Mouse (Mus musculus) G1E (cell line): ENCODE results near the gene Mindy1. TPM values are rescaled to one million over a fixed set of nuclear protein-coding genes. Genes with fewer than 3 reads are reported as not detected.

Experiments
- ATAC-seq: 2 replicates; pipeline ENCODE4 v1.8.0; 2016; ENCODE audit warnings: mild to moderate bottlenecking; ENCODE audit not compliant: insufficient number of reproducible peaks, poor library complexity, low FRiP score, severe bottlenecking; ENCODE audit errors: extremely low read depth
- DNase-seq: peaks from one replicate; pipeline ENCODE4 v3.0.0; 2012; ENCODE audit warnings: low spot score
- H3K27me3 ChIP-seq: 2 replicates; pipeline ENCODE4 v1.6.1; 2012; ENCODE audit warnings: mild to moderate bottlenecking, low read length, inconsistent platforms; ENCODE audit not compliant: insufficient read depth
- H3K36me3 ChIP-seq: replicated peaks from 2 replicates; pipeline ENCODE3; 2012; ENCODE audit warnings: mild to moderate bottlenecking, inconsistent platforms
- H3K4me1 ChIP-seq: 2 replicates; pipeline ENCODE4 v1.6.1; 2012; ENCODE audit warnings: low read depth, low read length, inconsistent platforms, mixed read lengths; ENCODE audit not compliant: insufficient read depth
- H3K4me3 ChIP-seq: 2 replicates; pipeline ENCODE4 v1.5.1; 2012; ENCODE audit warnings: low read depth, mild to moderate bottlenecking, inconsistent platforms, low read length, moderate library complexity, mixed read lengths
- H3K9me3 ChIP-seq: replicated peaks from 2 replicates; pipeline ENCODE4 v1.6.1; 2012; ENCODE audit warnings: inconsistent platforms
- CTCF ChIP-seq: IDR thresholded peaks from 2 replicates; pipeline ENCODE4 v1.5.1; 2012; ENCODE audit warnings: low read depth, low read length, inconsistent platforms, mixed read lengths
- GATA1 ChIP-seq: IDR thresholded peaks from 2 replicates; pipeline ENCODE4 v1.6.1; 2012; ENCODE audit warnings: borderline replicate concordance, low read length, inconsistent platforms, mixed read lengths
- GATA2 ChIP-seq: IDR thresholded peaks from 2 replicates; pipeline ENCODE4 v1.6.1; 2012; ENCODE audit warnings: low read depth, low read length, inconsistent platforms, borderline replicate concordance
- POLR2AphosphoS5 ChIP-seq: IDR thresholded peaks from 2 replicates; pipeline ENCODE4 v1.6.1; 2012; ENCODE audit warnings: low read depth, low read length, inconsistent platforms; ENCODE audit not compliant: insufficient replicate concordance
- TAL1 ChIP-seq: conservative IDR thresholded peaks from 2 replicates; pipeline ENCODE4 v1.6.1; 2012; ENCODE audit warnings: low read depth, low read length, inconsistent platforms, mixed read lengths
- polyA plus RNA-seq: library from polyadenylated mRNA; stranded (reverse); fragments of >175 nt; gene quantifications from 2 replicates; pipeline ENCODE4 v1.2.3, GENCODE M21; 2012
- total RNA-seq, 2 experiments: library from RNA; stranded (forward) in 1 of 2; stranded (reverse) in 1 of 2; fragments of 200-1000 nt in 1 of 2; fragments of >200 nt in 1 of 2; fragmentation: Nextera tagmentation in 1 of 2; gene quantifications; 2 replicates each; pipeline ENCODE4 v1.2.3; 2014 to 2017

Mindy1 gene
- total and polyA plus RNA-seq, 3 experiments = 31.4 to 77.5 (median 49.1) TPM

DNA sequence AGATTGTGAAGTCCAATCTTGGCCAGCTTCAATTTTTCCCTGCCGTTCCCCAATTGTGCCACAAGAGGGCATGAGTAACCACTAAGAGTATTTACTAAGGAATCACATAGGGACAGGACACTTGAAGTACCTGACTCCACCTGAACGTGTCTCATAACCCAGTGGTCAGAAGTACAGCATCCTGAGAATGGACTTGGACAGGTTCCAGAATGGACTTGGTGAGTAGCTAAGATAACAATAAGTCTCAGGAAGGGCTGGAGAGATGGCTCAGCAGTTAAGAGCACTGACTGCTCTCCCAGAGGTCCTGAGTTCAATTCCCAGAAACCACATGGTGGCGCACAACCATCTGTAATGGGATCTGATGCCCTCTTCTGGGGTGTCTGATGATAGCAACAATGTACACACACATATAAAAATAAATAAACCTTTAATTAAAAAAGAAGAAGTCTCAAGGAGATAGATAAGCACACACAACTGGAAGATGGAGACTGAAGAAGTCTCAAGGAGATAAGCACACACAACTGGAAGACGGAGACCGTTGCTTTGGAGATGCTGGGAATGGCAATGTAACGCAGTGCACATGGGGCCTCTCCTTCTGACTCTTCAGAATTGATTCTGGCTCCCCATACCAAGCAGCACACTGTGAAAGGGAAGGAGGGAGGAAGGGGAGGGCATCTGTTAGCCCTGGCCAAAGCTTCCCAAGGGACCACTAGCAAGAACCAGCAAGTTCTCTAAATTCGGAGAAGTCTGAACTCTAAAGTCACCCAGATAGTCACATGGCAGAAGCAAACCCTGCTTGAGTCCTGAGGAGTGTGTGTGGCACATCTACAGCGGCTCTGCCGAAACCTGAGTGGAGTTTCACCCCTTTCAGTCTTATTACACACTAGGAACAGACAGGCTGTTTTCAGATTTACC is 30.1 kb downstream of the Mindy1 start:
- H3K4me1 ChIP-seq = peaks cover 57% of the 10 kb centered on the region
- peak overlapping the region; percentile 8; the same call in 1 of the 2 replicates for H3K4me3 ChIP-seq
- peak; percentile 89 for TF ChIP-seq TAL1
- no peak for TF ChIP-seq POLR2AphosphoS5
- peak; percentile 62 for TF ChIP-seq CTCF
- TF ChIP-seq GATA1 = no peak
- no peak for TF ChIP-seq GATA2

DNA sequence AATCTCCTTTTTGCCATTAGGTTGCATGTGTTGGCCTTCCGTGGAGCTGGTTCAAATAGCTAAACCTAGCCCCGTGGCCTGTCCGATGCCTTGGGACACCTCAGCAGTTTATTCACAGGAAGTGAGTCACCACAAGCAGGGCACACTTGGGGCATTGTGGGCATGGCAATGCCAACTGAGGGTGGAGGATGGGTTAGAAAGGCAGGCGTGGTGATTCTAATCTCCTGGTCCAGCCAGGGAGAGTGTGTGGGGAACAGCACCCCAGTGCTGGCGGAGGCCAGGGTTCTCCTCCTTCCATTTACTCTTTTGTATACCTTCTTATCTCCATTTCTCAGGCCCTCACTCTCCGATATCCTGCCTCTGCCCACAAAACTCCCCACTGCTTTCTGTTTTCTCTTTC is 31.5 kb downstream of the Mindy1 start:
- peak; percentile 78 for DNase-seq

More for the DNA sequence above, 30.1 kb downstream of the Mindy1 start:
- peak; percentile 54 for DNase-seq
- H3K36me3 ChIP-seq = peaks cover 33% of the 10 kb centered on the region
- peak; percentile 22 for ATAC-seq
- no peaks in the 10 kb centered on the region for H3K27me3 ChIP-seq
- H3K9me3 ChIP-seq = no peaks in the 10 kb centered on the region

DNA sequence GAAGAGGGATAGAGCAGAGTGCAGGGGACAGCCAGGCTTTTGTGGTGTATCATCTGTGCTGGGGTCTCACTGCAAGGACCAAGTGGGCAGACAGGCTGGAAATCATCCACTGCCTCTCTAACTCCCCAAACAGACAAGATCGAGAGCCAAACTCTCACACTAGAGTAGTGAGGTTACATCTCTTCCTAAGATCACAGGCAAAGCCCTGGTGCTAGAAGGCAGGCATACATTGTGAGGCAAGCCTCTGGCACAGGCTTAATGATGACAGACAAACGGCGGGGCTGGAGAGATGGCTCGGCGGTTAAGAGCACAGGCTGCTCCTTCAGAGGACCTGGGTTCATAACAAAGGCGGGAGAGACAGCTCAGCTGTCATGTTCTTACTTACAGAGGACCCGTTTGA is 32.3 kb downstream of the Mindy1 start:
- Histone ChIP-seq H3K4me1 (peaks cover 70% of the 10 kb centered on the region), H3K4me3 (peak overlapping the region; percentile 79)

More for the DNA sequence above, 31.5 kb downstream of the Mindy1 start:
- ATAC-seq = peak; percentile 71
- H3K4me1 ChIP-seq = peaks cover 63% of the 10 kb centered on the region
- H3K36me3 ChIP-seq = peaks cover 29% of the 10 kb centered on the region
- H3K27me3 ChIP-seq = no peaks in the 10 kb centered on the region
- H3K9me3 ChIP-seq = no peaks in the 10 kb centered on the region
- TF ChIP-seq POLR2AphosphoS5 = peak; percentile 61; the same call in 1 of the 2 replicates
- TF ChIP-seq GATA1 = no peak
- no peak for TF ChIP-seq CTCF
- TF ChIP-seq GATA2 = 0 out of 2 replicates have a peak, but pooled peaks have one; percentile 31
- TF ChIP-seq TAL1 = peak; percentile 94
- peak overlapping the region; percentile 68 for H3K4me3 ChIP-seq

DNA sequence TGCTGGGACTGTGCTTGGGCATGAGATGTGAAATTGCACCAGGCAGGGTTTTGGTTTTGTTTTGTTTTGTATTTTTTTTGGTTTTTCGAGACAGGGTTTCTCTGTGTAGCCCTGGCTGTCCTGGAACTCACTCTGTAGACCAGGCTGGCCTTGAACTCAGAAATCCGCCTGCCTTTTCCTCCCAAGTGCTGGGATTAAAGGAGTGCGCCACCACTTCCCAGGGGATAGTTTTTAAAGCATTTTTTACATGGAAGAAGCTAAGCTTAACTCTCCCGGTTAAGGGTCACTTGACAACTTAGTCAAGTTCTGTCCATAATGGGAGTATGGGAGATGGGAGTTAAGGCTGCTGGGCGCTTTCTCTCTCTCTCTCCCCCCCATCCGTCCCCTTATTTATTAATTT is 32.9 kb downstream of the Mindy1 start:
- DNase-seq (no peak), ATAC-seq (no peak)
- Histone ChIP-seq H3K4me1 (peaks cover 72% of the 10 kb centered on the region), H3K4me3 (peak overlapping the region; percentile 79), H3K27me3 (no peaks in the 10 kb centered on the region), H3K36me3 (peaks cover 33% of the 10 kb centered on the region), H3K9me3 (no peaks in the 10 kb centered on the region)
- TF ChIP-seq CTCF (no peak), POLR2AphosphoS5 (no peak), TAL1 (no peak), GATA1 (no peak), GATA2 (no peak)

More for the DNA sequence above, 32.3 kb downstream of the Mindy1 start:
- Histone ChIP-seq H3K36me3 (peaks cover 31% of the 10 kb centered on the region), H3K9me3 (no peaks in the 10 kb centered on the region), H3K27me3 (no peaks in the 10 kb centered on the region)
- DNase-seq (no peak), ATAC-seq (no peak)
- TF ChIP-seq CTCF = no peak
- TF ChIP-seq POLR2AphosphoS5 = no peak; the same call in 1 of the 2 replicates
- no peak for TF ChIP-seq GATA2
- TF ChIP-seq GATA1 = no peak
- TF ChIP-seq TAL1 = no peak

DNA sequence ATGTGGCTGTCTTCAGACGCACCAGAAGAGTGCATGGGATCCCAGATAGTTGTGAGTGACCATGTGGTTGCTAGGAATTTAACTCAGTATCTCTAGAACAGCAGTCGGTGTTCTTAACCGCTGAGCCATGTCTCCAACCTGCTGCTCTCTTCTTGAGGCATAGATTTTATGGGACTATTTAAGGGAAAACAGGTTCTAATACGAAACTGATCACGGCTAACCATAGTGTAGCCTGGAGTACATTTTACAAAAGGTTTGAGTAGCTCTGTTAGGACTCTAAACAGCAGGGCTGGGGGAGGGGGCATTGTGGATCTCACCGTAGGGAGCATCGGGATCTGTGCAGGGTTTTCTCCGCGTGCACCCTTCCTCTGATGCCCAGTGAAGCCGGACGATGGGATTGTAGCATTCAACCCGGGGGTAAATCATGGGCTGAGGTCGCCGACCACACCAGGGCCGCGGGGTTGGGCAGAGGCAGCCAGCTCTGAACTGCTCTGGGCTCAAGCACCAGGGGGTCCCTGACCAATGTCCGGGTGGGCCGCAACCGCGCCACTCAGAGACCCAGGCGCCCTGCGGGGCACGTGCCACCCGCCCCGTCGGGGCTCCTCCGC is 33.4 kb downstream of the Mindy1 start, which contains the start of gene Cers2:
Gene Cers2 (plus strand): TSS at position 306 of the 608 bp plus-strand sequence.
- peaks cover 72% of the 10 kb centered on the region for H3K4me1 ChIP-seq
- no peak for TF ChIP-seq POLR2AphosphoS5
- TF ChIP-seq CTCF = no peak
- no peak for TF ChIP-seq TAL1
- TF ChIP-seq GATA1 = no peak
- TF ChIP-seq GATA2 = no peak
- DNase-seq = no peak
- no peaks in the 10 kb centered on the region for H3K27me3 ChIP-seq
- peak within 1 kb of the TSS; percentile 79 for H3K4me3 ChIP-seq
- H3K9me3 ChIP-seq = no peaks in the 10 kb centered on the region
- ATAC-seq = no peak
- H3K36me3 ChIP-seq = peaks cover 37% of the 10 kb centered on the region
